Mouse (Mus musculus): Measurements from ENCODE around the gene Copa. TPM values are rescaled to one million over a fixed set of nuclear protein-coding genes. Genes with fewer than 3 reads are reported as not detected.

Gene Copa
- polyA plus RNA-seq, 1 experiment: 46.0 TPM

DNA sequence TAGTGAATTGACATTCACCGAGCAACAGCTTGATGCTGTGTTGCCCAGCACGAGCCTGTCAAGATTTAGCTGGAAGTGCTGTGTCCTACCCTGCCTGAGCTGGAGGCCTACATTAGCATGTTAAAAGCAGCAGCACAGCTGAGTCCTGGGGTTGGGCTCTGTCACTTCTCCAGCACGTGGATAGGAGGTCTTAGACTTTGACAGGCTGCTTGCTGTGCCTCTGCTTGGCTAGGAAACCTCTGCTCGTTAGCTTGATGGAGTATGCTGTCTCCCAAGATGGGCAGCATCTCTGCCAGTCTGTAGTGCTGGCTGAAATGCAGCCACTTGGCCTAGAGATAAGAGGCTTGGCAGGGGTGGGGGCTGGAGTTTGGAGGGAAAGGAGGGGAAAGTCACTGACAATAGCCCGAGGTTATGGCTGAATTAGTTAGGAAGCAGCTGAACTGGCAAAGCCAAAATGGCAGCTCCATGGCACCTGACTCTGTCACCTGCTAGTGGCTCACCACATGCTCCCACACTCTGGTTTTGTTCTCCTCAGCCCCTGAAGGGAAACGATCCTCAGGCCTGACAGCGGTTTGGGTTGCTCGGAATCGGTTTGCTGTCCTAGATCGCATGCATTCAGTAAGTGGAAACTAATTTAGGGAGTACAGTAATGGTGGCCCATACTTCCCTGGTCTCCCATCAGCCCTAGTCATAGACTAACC lies 25.6 kb downstream of the Copa start:
- Histone ChIP-seq H3K36me3 (ENCODE audit: control insufficient read depth, insufficient read depth, low read length) (peaks cover 84% of the 10 kb centered on the region), H3K4me1 (ENCODE audit: control insufficient read depth, insufficient read depth, insufficient read length, low read length) (no peaks in the 10 kb centered on the region), H3K4me3 (ENCODE audit: low read depth, low read length) (no peak overlapping the region), H3K27ac (ENCODE audit: insufficient read depth, low read depth, low read length) (no peak overlapping the region), H3K27me3 (ENCODE audit: control insufficient read depth, insufficient read depth, low read length) (no peaks in the 10 kb centered on the region)
- no peak for TF ChIP-seq POLR2A (IDR thresholded peaks at IDR 0.05; ENCODE audit: low read depth, low read length)
- TF ChIP-seq CTCF (IDR thresholded peaks at IDR 0.05; ENCODE audit: extremely low read depth, insufficient read length, insufficient replicate concordance, low read depth, low read length): no peak
- 85% methylated on average over 10 of the region's 10 CpGs for WGBS

DNA sequence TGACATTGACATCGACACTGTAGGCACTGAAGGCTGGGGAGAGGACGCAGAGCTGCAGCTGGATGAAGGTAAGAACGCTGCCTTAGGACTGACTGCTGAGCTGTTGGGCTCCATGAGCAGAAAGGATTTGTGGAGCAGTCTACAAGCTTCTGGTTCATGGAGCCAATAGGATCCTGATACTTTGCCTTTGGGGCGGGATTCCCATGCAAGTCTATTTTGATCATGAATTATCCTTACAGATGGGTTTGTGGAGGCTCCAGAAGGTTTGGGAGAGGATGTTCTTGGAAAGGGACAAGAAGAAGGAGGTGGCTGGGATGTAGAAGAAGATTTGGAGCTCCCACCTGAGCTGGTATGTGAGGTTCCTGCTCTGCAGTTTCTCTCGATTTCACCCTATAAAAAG lies 34.6 kb downstream of the Copa start:
- TF ChIP-seq CTCF (IDR thresholded peaks at IDR 0.05; ENCODE audit: extremely low read depth, insufficient read length, insufficient replicate concordance, low read depth, low read length) (no peak), POLR2A (IDR thresholded peaks at IDR 0.05; ENCODE audit: low read depth, low read length) (no peak)

GRCm38 (mm10) chr1:172119100-172119499 lies 36.8 kb downstream of the Copa start:
- Histone ChIP-seq H3K36me3 (ENCODE audit: control insufficient read depth, insufficient read depth, low read length) (peaks cover 82% of the 10 kb centered on the region), H3K4me3 (ENCODE audit: low read depth, low read length) (no peak overlapping the region), H3K27me3 (ENCODE audit: control insufficient read depth, insufficient read depth, low read length) (no peaks in the 10 kb centered on the region), H3K4me1 (ENCODE audit: control insufficient read depth, insufficient read depth, insufficient read length, low read length) (no peaks in the 10 kb centered on the region), H3K27ac (ENCODE audit: insufficient read depth, low read depth, low read length) (no peak overlapping the region)
- TF ChIP-seq CTCF (IDR thresholded peaks at IDR 0.05; ENCODE audit: extremely low read depth, insufficient read length, insufficient replicate concordance, low read depth, low read length) (no peak), POLR2A (IDR thresholded peaks at IDR 0.05; ENCODE audit: low read depth, low read length) (no peak)
- WGBS: 66% methylated on average over 6 of the region's 6 CpGs

More for the DNA sequence above, 34.6 kb downstream of the Copa start:
- no peak overlapping the region for H3K4me3 ChIP-seq (ENCODE audit: low read depth, low read length)
- peaks cover 92% of the 10 kb centered on the region for H3K36me3 ChIP-seq (ENCODE audit: control insufficient read depth, insufficient read depth, low read length)
- H3K27me3 ChIP-seq (ENCODE audit: control insufficient read depth, insufficient read depth, low read length): no peaks in the 10 kb centered on the region
- no peaks in the 10 kb centered on the region for H3K4me1 ChIP-seq (ENCODE audit: control insufficient read depth, insufficient read depth, insufficient read length, low read length)
- H3K27ac ChIP-seq (ENCODE audit: insufficient read depth, low read depth, low read length): no peak overlapping the region
- WGBS: 91% methylated on average over 5 of the region's 5 CpGs

- H3K36me3 ChIP-seq (ENCODE audit: control insufficient read depth, insufficient read depth, low read length): peaks cover 75% of the 10 kb centered on the region
- no peaks in the 10 kb centered on the region for H3K4me1 ChIP-seq (ENCODE audit: control insufficient read depth, insufficient read depth, insufficient read length, low read length)
- TF ChIP-seq CTCF (IDR thresholded peaks at IDR 0.05; ENCODE audit: extremely low read depth, insufficient read length, insufficient replicate concordance, low read depth, low read length) (peak; percentile 62; the same call in 1 of the 2 replicates), POLR2A (IDR thresholded peaks at IDR 0.05; ENCODE audit: low read depth, low read length) (no peak)
- no peak overlapping the region for H3K27ac ChIP-seq (ENCODE audit: insufficient read depth, low read depth, low read length)
- H3K27me3 ChIP-seq (ENCODE audit: control insufficient read depth, insufficient read depth, low read length): no peaks in the 10 kb centered on the region
- H3K4me3 ChIP-seq (ENCODE audit: low read depth, low read length): no peak overlapping the region
- 26% methylated on average over 3 of the region's 3 CpGs for WGBS
Measured at GRCm38 (mm10) chr1:172119720-172120119, 37.4 kb downstream of the Copa start.

- no peaks in the 10 kb centered on the region; the same call in 1 of the 2 replicates for H3K4me1 ChIP-seq (ENCODE audit: control insufficient read depth, insufficient read depth, insufficient read length, low read length)
- WGBS: 64% methylated on average over 2 of the region's 2 CpGs
- H3K27ac ChIP-seq (ENCODE audit: insufficient read depth, low read depth, low read length): no peak overlapping the region
- H3K4me3 ChIP-seq (ENCODE audit: low read depth, low read length): no peak overlapping the region
- TF ChIP-seq CTCF (IDR thresholded peaks at IDR 0.05; ENCODE audit: extremely low read depth, insufficient read length, insufficient replicate concordance, low read depth, low read length): no peak
- no peak for TF ChIP-seq POLR2A (IDR thresholded peaks at IDR 0.05; ENCODE audit: low read depth, low read length)
- H3K27me3 ChIP-seq (ENCODE audit: control insufficient read depth, insufficient read depth, low read length): no peaks in the 10 kb centered on the region
- H3K36me3 ChIP-seq (ENCODE audit: control insufficient read depth, insufficient read depth, low read length): peaks cover 47% of the 10 kb centered on the region
Measured at GRCm38 (mm10) chr1:172122671-172123070, 40.3 kb downstream of the Copa start.

DNA sequence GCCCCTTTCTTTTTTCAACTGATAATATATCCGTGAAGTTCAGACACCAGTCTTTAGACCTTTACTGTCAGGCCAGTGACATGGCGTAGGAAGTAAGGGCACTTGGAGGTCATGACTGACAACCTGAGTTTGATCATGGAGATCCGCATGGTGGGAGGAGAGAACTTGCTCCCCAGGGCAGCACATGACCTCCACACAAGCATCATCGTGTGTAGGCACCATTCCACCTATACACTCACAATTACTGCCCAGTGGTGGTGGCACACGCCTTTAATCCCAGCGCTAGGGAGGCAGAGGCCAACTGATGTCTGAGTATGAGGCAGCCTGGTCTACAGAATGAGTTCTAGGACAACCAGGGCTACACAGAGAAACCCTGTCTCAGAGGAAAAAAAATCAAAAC lies 42.2 kb downstream of the Copa start:
- H3K4me3 ChIP-seq (ENCODE audit: low read depth, low read length): no peak overlapping the region
- peaks cover 44% of the 10 kb centered on the region for H3K36me3 ChIP-seq (ENCODE audit: control insufficient read depth, insufficient read depth, low read length)
- TF ChIP-seq POLR2A (IDR thresholded peaks at IDR 0.05; ENCODE audit: low read depth, low read length) (no peak), CTCF (IDR thresholded peaks at IDR 0.05; ENCODE audit: extremely low read depth, insufficient read length, insufficient replicate concordance, low read depth, low read length) (no peak)
- H3K27me3 ChIP-seq (ENCODE audit: control insufficient read depth, insufficient read depth, low read length): no peaks in the 10 kb centered on the region
- H3K27ac ChIP-seq (ENCODE audit: insufficient read depth, low read depth, low read length): no peak overlapping the region
- H3K4me1 ChIP-seq (ENCODE audit: control insufficient read depth, insufficient read depth, insufficient read length, low read length): no peaks in the 10 kb centered on the region; the same call in 1 of the 2 replicates
- WGBS: 77% methylated on average over 6 of the region's 6 CpGs

- H3K27ac ChIP-seq (ENCODE audit: insufficient read depth, low read depth, low read length): peak within 1 kb of the TSS; percentile 91
- H3K4me1 ChIP-seq (ENCODE audit: control insufficient read depth, insufficient read depth, insufficient read length, low read length): no peaks in the 10 kb centered on the region; the same call in 1 of the 2 replicates
- no peaks in the 10 kb centered on the region for H3K27me3 ChIP-seq (ENCODE audit: control insufficient read depth, insufficient read depth, low read length)
- TF ChIP-seq CTCF (IDR thresholded peaks at IDR 0.05; ENCODE audit: extremely low read depth, insufficient read length, insufficient replicate concordance, low read depth, low read length) (peak; percentile 7; the same call in 1 of the 2 replicates), POLR2A (IDR thresholded peaks at IDR 0.05; ENCODE audit: low read depth, low read length) (peak; percentile 29; the same call in 1 of the 2 replicates)
- peaks cover 43% of the 10 kb centered on the region for H3K36me3 ChIP-seq (ENCODE audit: control insufficient read depth, insufficient read depth, low read length)
- H3K4me3 ChIP-seq (ENCODE audit: low read depth, low read length): peak within 1 kb of the TSS; percentile 86
- WGBS: under 1% methylated on average over 42 of the region's 42 CpGs
Measured at GRCm38 (mm10) chr1:172126376-172127347, 44.3 kb downstream of the Copa start, which contains the start of gene Pex19. TSS of gene Pex19 (plus strand) at chr1:172126755.
